Mouse (Mus musculus): Measurements from ENCODE around the gene Fam3c. TPM values are rescaled to one million over a fixed set of nuclear protein-coding genes. Genes with fewer than 3 reads are reported as not detected.
A peak's percentile ranks its signal among the peaks of the same experiment; 100 is the strongest.

Fam3c gene
- 28.2 and 30.7 TPM in 2 replicates for total RNA-seq (2012; rRNA removed)
- polyA plus RNA-seq (2012; ENCODE audit: insufficient read depth in 1 of 2, insufficient read length in 2 of 2, low read depth in 1 of 2, low replicate concordance in 2 of 2, missing spikeins in 1 of 2) = 100 to 1,000 TPM in 1 of 2 experiments, 10 to 100 TPM in 1; 28.2 to 396 TPM

DNA sequence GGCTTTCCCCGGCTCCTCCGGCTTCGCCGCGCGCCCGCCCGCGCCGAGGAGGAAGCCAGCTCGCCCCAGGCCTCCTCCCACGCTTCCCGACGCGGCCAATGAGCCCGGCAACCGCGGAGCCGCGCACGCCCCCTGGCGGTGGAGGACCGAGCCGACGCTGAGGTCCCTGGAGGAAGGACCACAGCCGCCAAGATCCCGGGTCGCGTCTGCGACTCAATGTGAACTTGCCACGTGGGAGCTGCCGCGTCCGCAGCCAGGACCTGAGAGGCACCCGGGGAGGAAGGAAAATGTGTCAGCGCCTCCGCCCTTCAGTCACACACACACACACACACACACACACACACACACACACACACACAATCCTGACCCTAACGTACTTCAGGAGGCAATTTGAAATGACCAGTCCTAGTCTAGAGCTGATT, at the start of gene Fam3c:
Gene Fam3c, minus strand, starts transcription at position 158 of the 422 bp plus-strand sequence.
- Histone ChIP-seq H3K4me3 (ENCODE audit: control insufficient read depth in 1 of 2, insufficient read depth in 1 of 2, low read depth in 2 of 2, low read length in 2 of 2) (peak within 1 kb of the TSS; percentile 85 to 90), H3K27ac (ENCODE audit: control insufficient read depth, low read depth, low read length) (peak within 1 kb of the TSS; percentile 40), H3K9me3 (replicated peaks; ENCODE audit: insufficient read depth, low read length) (no peaks in the 10 kb centered on the region), H3K4me1 (ENCODE audit: control insufficient read depth in 1 of 2, insufficient read depth in 2 of 2, low read length in 2 of 2) (peaks cover 0 to 12% of the 10 kb centered on the region in 2 experiments; a peak in 3 of 4 replicates), H3K27me3 (ENCODE audit: control insufficient read depth in 1 of 2, insufficient read depth in 2 of 2, low read length in 2 of 2) (no peaks in the 10 kb centered on the region), H3K36me3 (ENCODE audit: control insufficient read depth in 1 of 2, insufficient read depth in 2 of 2, low read length in 2 of 2) (peaks cover 0 to 21% of the 10 kb centered on the region in 2 experiments; a peak in 2 of 4 replicates), H3K9ac (ENCODE audit: control insufficient read depth, low read depth, low read length, poor library complexity, severe bottlenecking) (peak within 1 kb of the TSS; percentile 90), H3K79me2 (ENCODE audit: control insufficient read depth, insufficient read depth, low read length, poor library complexity) (peaks cover 37% of the 10 kb centered on the region)
- peak; percentile 96 for DNase-seq (ENCODE audit: low read depth, low spot score)
- peak; percentile 44; the same call in 1 of the 2 replicates for TF ChIP-seq TBP (IDR thresholded peaks at IDR 0.05; ENCODE audit: low read depth, low read length)
- TF ChIP-seq MAX (IDR thresholded peaks at IDR 0.05; ENCODE audit: low read length) = peak; percentile 88
- peak; percentile 95 for TF ChIP-seq MXI1 (IDR thresholded peaks at IDR 0.05; ENCODE audit: low read depth, low read length)
- TF ChIP-seq E2F4 (IDR thresholded peaks at IDR 0.05; ENCODE audit: borderline replicate concordance, low read depth, low read length) = no peak
- TF ChIP-seq BHLHE40 (IDR thresholded peaks at IDR 0.05; ENCODE audit: borderline replicate concordance, low read depth, low read length) = peak; percentile 40; the same call in 1 of the 2 replicates
- peak; percentile 83; the same call in 1 of the 2 replicates for TF ChIP-seq NELFE (IDR thresholded peaks at IDR 0.05; ENCODE audit: low read depth, low read length)
- TF ChIP-seq ZMIZ1 (IDR thresholded peaks at IDR 0.05; ENCODE audit: low read depth, low read length) = peak; percentile 69
- no peak for TF ChIP-seq TAL1 (IDR thresholded peaks at IDR 0.05; ENCODE audit: low read length)
- TF ChIP-seq TCF12 (IDR thresholded peaks at IDR 0.05; ENCODE audit: low read depth, low read length) = peak; percentile 65
- TF ChIP-seq ZC3H11A (IDR thresholded peaks at IDR 0.05; ENCODE audit: low read depth, low read length) = no peak
- TF ChIP-seq CHD2 (IDR thresholded peaks at IDR 0.05; ENCODE audit: low read length) = no peak
- TF ChIP-seq EP300 (IDR thresholded peaks at IDR 0.05; ENCODE audit: low read depth in 1 of 2, low read length in 2 of 2) = peak in 1 of 2 experiments; percentile 50; a peak in 2 of 4 replicates
- peak; percentile 67 for TF ChIP-seq USF1 (IDR thresholded peaks at IDR 0.05; ENCODE audit: low read depth, low read length)
- TF ChIP-seq SMC3 (IDR thresholded peaks at IDR 0.05; ENCODE audit: low read depth, low read length) = peak; percentile 28; the same call in 1 of the 2 replicates
- peak in 2 of 3 experiments; percentile 87 to 97; a peak in 5 of 6 replicates for TF ChIP-seq CTCF (IDR thresholded peaks at IDR 0.05 in 2 of 3, conservative IDR thresholded peaks at IDR 0.05 in 1 of 3; ENCODE audit: control insufficient read depth in 1 of 3, insufficient read depth in 1 of 3, low read depth in 2 of 3, low read length in 3 of 3, poor library complexity in 1 of 3, severe bottlenecking in 1 of 3)
- TF ChIP-seq KAT2A (conservative IDR thresholded peaks at IDR 0.05; ENCODE audit: low read depth, low read length) = no peak
- TF ChIP-seq JUND (IDR thresholded peaks at IDR 0.05; ENCODE audit: low read depth, low read length) = no peak
- TF ChIP-seq POLR2AphosphoS5 (IDR thresholded peaks at IDR 0.05; ENCODE audit: borderline replicate concordance, low read depth, low read length) = no peak
- TF ChIP-seq RCOR1 (IDR thresholded peaks at IDR 0.05; ENCODE audit: low read depth, low read length) = no peak
- TF ChIP-seq MYC (IDR thresholded peaks at IDR 0.05; ENCODE audit: low read depth, low read length) = peak; percentile 90
- no peak for TF ChIP-seq CHD1 (IDR thresholded peaks at IDR 0.05; ENCODE audit: low read depth, low read length)
- TF ChIP-seq ZKSCAN1 (IDR thresholded peaks at IDR 0.05; ENCODE audit: low read depth, low read length) = no peak
- peak; percentile 78 for TF ChIP-seq HCFC1 (IDR thresholded peaks at IDR 0.05; ENCODE audit: low read depth, low read length)
- no peak for TF ChIP-seq ZNF384 (IDR thresholded peaks at IDR 0.05; ENCODE audit: low read depth, low read length)
- TF ChIP-seq POLR2A (IDR thresholded peaks at IDR 0.05; ENCODE audit: control insufficient read depth in 1 of 2, insufficient read depth in 1 of 2, low read depth in 1 of 2, low read length in 2 of 2, poor library complexity in 1 of 2) = peak in 1 of 2 experiments; percentile 75; a peak in 2 of 4 replicates
- peak; percentile 43; the same call in 1 of the 2 replicates for TF ChIP-seq GABPA (IDR thresholded peaks at IDR 0.05; ENCODE audit: low read depth, low read length)
- no peak for TF ChIP-seq RAD21 (IDR thresholded peaks at IDR 0.05; ENCODE audit: low read depth, low read length)
- peak; percentile 64; the same call in 1 of the 2 replicates for TF ChIP-seq ELF1 (IDR thresholded peaks at IDR 0.05; ENCODE audit: low read depth, low read length)
- no peak for TF ChIP-seq GATA1 (IDR thresholded peaks at IDR 0.05; ENCODE audit: low read depth, low read length)
- peak; percentile 79; the same call in 1 of the 2 replicates for TF ChIP-seq MAZ (IDR thresholded peaks at IDR 0.05; ENCODE audit: low read depth, low read length)
- peak; percentile 84 for TF ChIP-seq SIN3A (IDR thresholded peaks at IDR 0.05; ENCODE audit: low read length)
- TF ChIP-seq UBTF (IDR thresholded peaks at IDR 0.05; ENCODE audit: borderline replicate concordance, insufficient read depth, low read depth, low read length) = peak; percentile 97; the same call in 1 of the 2 replicates
- no peak for TF ChIP-seq USF2 (IDR thresholded peaks at IDR 0.05; ENCODE audit: borderline replicate concordance in 1 of 2, insufficient read depth in 1 of 2, low read depth in 1 of 2, low read length in 2 of 2)
- no peak for TF ChIP-seq MAFK (IDR thresholded peaks at IDR 0.05; ENCODE audit: borderline replicate concordance, low read depth, low read length)
- no peak for TF ChIP-seq MYB (IDR thresholded peaks at IDR 0.05; ENCODE audit: low read depth, low read length)
- peak; percentile 47; the same call in 1 of the 2 replicates for TF ChIP-seq ETS1 (IDR thresholded peaks at IDR 0.05; ENCODE audit: low read depth, low read length)

Data from MEL (cell line).